Mouse (Mus musculus) embryo, embryonic 11.5 days (tissue): Measurements from ENCODE around the gene Lgals3bp.
A peak's percentile ranks its signal among the peaks of the same experiment; 100 is the strongest.

Source experiments
- DNase-seq: peaks from one replicate; pipeline ENCODE4 v3.0.0-alpha.2; 2012; ENCODE audit warnings: low read depth, low spot score

Gene Lgals3bp

GRCm38 (mm10) chr11:118423266-118423971 is 21.5 kb upstream of the Lgals3bp start:
- peak; percentile 62 for DNase-seq

- no peak for DNase-seq
These were observed 18.4 kb upstream of the Lgals3bp start for GRCm38 (mm10) chr11:118420261-118420660.

DNA sequence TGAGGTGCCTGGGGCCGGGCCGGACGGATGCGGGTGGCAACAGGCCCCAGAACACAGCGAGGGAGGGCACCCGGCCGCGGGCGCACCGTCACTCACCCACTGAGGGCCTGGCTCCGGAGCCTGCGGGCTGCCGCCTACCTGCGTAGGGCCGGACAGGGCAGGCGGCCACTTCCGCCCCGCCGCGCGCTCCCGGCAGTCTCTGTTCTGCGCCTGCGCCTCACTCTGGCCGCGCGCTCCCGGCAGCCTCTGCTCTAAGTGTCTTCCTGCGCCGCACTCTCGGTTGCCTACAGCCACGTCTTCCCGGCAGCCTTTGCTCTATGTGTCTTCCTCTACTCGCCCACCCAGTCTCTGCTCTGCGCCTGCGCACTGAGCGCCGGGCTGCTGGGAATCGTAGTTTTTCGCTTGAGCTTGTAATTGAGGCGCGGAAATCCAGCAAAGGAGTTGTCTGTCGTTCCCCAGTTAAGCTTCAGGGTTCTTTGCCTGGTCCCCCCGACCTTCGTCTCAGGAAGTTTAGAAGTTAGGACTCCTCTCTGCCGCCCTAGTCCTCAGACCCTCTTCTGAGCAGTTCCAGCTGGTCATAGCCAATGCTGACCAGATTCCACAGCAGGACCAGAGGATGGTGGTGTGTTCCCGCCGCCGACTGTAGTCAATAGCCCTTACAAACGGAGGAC is 17.1 kb upstream of the Lgals3bp start, which contains the start of gene Cant1:
Gene Cant1 (minus strand): TSS at position 253 of the 671 bp plus-strand sequence.
- DNase-seq = peak; percentile 97

- DNase-seq = no peak
These were observed 16.5 kb upstream of the Lgals3bp start for GRCm38 (mm10) chr11:118418442-118418833.

- DNase-seq = no peak
These were observed 15.6 kb upstream of the Lgals3bp start for GRCm38 (mm10) chr11:118417496-118417895.

- no peak for DNase-seq
These were observed 14.2 kb upstream of the Lgals3bp start for GRCm38 (mm10) chr11:118416046-118416445.

DNA sequence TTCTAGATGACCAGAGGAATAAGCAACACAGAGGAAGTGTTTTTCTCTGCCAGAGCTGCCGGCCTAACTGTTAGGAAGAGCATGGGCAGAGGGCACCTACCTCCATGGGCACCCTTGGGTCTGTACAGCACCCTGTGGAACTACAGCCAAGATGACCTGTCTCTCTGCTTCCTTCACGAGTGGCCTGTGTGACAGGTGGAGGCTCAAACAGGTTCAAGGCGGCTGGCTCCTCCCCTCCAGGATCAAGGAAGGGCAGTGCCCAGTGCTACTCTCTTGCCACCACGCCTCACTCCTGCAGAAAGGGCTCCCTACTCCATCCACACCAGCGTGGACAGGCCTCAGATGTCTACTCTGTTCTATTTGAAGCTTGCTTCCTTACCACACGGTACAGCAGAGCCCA is 13.7 kb upstream of the Lgals3bp start:
- no peak for DNase-seq

GRCm38 (mm10) chr11:118414270-118414669 is 12.4 kb upstream of the Lgals3bp start:
- DNase-seq = no peak

- DNase-seq = no peak
These were observed 11.2 kb upstream of the Lgals3bp start for GRCm38 (mm10) chr11:118413055-118413454.

GRCm38 (mm10) chr11:118412601-118413000 is 10.7 kb upstream of the Lgals3bp start:
- DNase-seq = no peak

DNA sequence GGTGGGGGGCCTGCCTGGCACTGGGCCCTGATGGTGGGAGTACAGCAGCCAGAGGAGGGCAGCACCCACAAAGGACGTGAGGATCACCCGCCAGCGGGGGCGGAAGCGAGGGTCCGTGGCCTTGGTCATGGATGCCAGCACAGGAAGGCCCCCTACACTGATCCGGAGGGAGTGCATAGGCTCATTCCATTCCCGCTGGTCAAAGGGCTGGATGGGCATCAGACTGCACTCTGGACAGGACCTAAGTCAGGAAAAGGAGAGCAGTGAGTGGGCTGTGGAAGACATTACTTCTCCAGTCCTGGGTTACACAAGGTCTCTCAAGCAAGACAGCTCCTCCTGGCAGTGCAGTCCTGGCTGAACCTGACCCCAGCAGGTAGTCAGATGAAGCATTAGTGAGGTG is 9.4 kb upstream of the Lgals3bp start:
- DNase-seq = no peak

DNA sequence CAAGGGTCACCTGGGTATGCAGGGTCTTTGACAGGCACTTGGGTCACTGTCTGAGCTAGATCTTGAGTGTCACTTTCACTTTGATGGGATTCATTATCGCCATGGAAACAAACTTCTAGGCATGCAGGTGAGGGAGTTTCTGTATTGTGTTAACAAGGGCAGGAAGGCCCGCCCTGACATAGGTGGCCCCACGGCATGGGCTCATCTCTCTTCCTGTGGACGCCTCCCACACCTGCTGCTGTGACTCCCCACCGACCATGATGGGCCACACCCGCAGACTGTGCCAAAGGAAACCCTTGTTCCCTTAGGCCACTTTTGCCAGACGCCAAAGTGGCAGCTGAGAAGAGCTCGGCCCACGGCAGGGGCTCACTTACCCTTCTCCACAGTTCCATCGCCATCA is 8.6 kb upstream of the Lgals3bp start:
- no peak for DNase-seq

GRCm38 (mm10) chr11:118410073-118410444 is 8.2 kb upstream of the Lgals3bp start:
- DNase-seq = no peak

- DNase-seq = no peak
These were observed 7.5 kb upstream of the Lgals3bp start for GRCm38 (mm10) chr11:118409106-118410072.

GRCm38 (mm10) chr11:118408051-118408740 is 6.3 kb upstream of the Lgals3bp start:
- DNase-seq = no peak

- DNase-seq = no peak
These were observed 5.5 kb upstream of the Lgals3bp start for GRCm38 (mm10) chr11:118407318-118407910.

DNA sequence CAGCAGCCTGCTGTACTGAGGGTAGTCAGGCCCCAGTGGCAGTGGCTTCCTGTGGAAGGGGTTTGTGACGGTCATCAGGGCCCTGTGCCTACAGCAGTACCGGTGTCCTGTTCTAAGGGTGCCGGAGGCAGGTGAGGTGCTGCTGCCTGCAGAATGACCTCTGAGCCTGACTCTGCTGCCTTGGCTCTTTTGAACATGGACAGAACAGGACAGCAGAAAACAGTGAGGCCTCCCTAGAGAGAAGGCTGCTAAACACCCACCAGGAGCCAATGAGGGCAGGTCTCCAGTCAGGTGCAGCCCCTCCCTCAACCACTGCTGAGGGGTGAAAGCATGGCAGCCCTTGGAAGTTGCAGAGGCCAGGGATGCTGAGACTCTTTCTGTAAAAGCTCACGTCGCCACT is 4.6 kb upstream of the Lgals3bp start:
- no peak for DNase-seq

DNA sequence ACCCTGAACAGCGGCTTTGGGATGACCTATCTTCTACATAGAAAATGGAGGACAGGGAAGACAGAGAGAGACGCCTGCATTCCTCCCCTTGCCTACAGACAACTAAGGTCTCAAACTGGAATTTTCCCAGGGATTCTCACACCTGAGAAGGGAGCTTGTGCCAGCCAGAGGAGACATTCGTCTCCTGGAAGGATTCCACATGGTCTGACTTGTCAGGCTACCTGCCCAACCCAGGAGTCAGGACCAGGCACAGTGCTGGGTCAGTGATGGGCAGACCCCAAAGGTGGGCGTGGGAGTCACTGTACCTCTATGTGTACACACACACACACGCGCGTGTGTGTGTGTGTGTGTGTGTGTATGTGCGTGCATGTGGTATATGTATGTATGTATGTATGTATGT is 3.4 kb upstream of the Lgals3bp start:
- no peak for DNase-seq

- no peak for DNase-seq
These were observed 2.3 kb upstream of the Lgals3bp start for GRCm38 (mm10) chr11:118403951-118404899.

DNA sequence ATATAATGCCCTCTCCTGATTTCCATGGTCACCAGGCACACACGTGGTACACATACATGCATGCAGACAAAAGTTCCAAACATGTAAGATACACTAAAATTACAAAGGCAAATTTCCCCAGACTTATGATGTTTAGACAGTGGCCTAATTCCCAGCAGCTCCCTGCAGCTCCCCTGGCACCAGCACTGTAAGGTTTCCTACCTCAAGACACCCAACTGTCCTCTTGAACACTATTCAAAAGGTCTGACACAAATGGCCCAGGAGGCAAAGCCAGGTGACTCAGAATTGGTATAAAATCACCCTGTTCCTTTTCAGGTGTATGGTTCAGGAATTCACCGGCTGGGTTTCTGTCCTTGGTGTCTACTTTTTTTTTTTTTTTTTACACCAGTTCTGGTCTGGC is 1.3 kb upstream of the Lgals3bp start:
- DNase-seq = no peak
